Mouse (Mus musculus) kidney, embryonic 14.5 days (tissue): ENCODE measurements at regions not wholly inside any gene's neighbourhood (a gene's known extent, or its start where the extent isn't known, plus 50 kb on each side); places are given as distances from the start of the nearest gene placed in this dataset.

Source experiments
- ATAC-seq: fragments of 200-750 bp; cut with Nextera tagmentation; 2 replicates; pipeline ENCODE4 v1.8.0; 2017; ENCODE audit warnings: moderate number of reproducible peaks, mild to moderate bottlenecking, moderate TSS enrichment, moderate library complexity; ENCODE audit not compliant: low FRiP score, low TSS enrichment
- H3K27ac ChIP-seq: fragments of 300-500 bp; sonication (generic); 2 replicates; pipeline ENCODE4 v1.5.1; 2014; ENCODE audit warnings: low read depth, mild to moderate bottlenecking, low read length, moderate library complexity, mixed read lengths
- H3K27me3 ChIP-seq: fragments of 300-500 bp; sonication (generic); 2 replicates; pipeline ENCODE4 v1.6.1; 2014; ENCODE audit warnings: mild to moderate bottlenecking, low read length; ENCODE audit not compliant: control insufficient read depth, insufficient read depth
- H3K36me3 ChIP-seq: fragments of 300-500 bp; sonication (generic); 2 replicates; pipeline ENCODE4 v1.6.1; 2014; ENCODE audit warnings: low read length, mixed read lengths; ENCODE audit not compliant: control insufficient read depth, insufficient read depth
- H3K4me1 ChIP-seq: fragments of 300-500 bp; sonication (generic); 2 replicates; pipeline ENCODE4 v1.6.1; 2014; ENCODE audit warnings: low read length, mixed read lengths; ENCODE audit not compliant: control insufficient read depth, insufficient read depth
- H3K4me2 ChIP-seq: fragments of 300-500 bp; sonication (generic); replicated peaks from 2 replicates; pipeline ENCODE4 v1.6.1; 2014; ENCODE audit warnings: low read depth, mild to moderate bottlenecking, low read length
- H3K4me3 ChIP-seq: fragments of 300-500 bp; sonication (generic); 2 replicates; pipeline ENCODE4 v1.5.1; 2014; ENCODE audit warnings: mild to moderate bottlenecking, low read length
- H3K9ac ChIP-seq: fragments of 300-500 bp; sonication (generic); 2 replicates; pipeline ENCODE4 v1.6.1; 2014; ENCODE audit warnings: low read depth, mild to moderate bottlenecking, low read length, moderate library complexity
- H3K9me3 ChIP-seq: fragments of 300-500 bp; sonication (generic); 2 replicates; pipeline ENCODE4 v1.6.1; 2016; ENCODE audit warnings: low read length; ENCODE audit not compliant: control insufficient read depth
- WGBS: fragments of 180-500 bp; shearing (Covaris S2); extraction: QIAGEN DNeasy Blood & Tissue Kit; methylation state at CpG from one replicate; pipeline ENCODE4 v1.1.7; 2014; 5-methylcytosine and 5-hydroxymethylcytosine counted together

DNA sequence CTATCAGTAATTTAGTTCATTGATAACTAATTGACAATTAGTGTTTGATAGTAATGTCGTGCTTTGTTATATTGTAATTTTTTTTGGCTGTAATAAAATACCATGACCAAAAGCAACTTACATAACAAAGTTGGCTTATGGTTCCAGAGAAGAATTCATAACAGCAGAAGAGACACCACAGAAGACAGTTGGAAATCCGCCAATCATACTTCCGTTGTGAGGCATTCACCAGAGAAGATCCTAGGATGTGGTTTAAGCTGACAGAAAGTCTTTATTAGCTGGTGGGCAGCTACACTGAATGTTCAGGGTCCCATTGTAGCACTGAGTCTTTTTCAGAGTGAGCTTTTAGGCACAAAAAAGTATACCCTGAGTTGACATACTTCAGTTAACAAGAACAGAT lies 109.9 kb downstream of the Sec23a start:
- H3K4me1 ChIP-seq: no peaks in the 10 kb centered on the region
- no peaks in the 10 kb centered on the region for H3K36me3 ChIP-seq
- no peaks in the 10 kb centered on the region for H3K9me3 ChIP-seq
- no peaks in the 10 kb centered on the region for H3K27me3 ChIP-seq
- no peak for ATAC-seq
- WGBS: 95% methylated on average over 3 of the region's 3 CpGs
- H3K4me2 ChIP-seq: no peak overlapping the region
- H3K27ac ChIP-seq: no peak overlapping the region
- H3K9ac ChIP-seq: no peak overlapping the region
- no peak overlapping the region for H3K4me3 ChIP-seq

- Histone ChIP-seq H3K4me3 (no peak overlapping the region), H3K27me3 (no peaks in the 10 kb centered on the region), H3K4me2 (no peak overlapping the region), H3K36me3 (no peaks in the 10 kb centered on the region), H3K27ac (no peak overlapping the region), H3K4me1 (no peaks in the 10 kb centered on the region), H3K9me3 (no peaks in the 10 kb centered on the region), H3K9ac (no peak overlapping the region)
- WGBS: 75% methylated on average over 2 of the region's 2 CpGs
- ATAC-seq: no peak
These were observed 136.0 kb downstream of the Sec23a start for GRCm38 (mm10) chr12:58875808-58876207.

DNA sequence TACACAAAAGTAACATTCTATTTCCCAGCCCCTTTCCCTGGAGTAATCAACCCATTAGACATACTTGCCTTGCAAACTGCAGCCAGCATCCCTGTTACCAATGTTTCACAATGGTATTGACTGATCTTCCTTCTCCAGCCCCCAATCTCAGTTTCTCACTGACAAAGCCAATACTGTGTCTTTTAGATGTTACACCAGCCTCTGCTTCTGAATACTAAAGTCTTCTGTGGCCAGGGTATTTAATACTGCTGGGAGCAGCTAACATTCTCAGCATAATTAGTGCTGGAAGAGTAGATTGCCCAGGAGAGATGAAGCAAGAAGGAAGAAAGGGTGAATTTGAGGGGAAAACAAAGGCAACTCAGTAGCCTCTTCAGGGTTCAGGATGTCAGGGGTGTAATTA lies 139.4 kb downstream of the Sec23a start:
- no peak for ATAC-seq
- Histone ChIP-seq H3K36me3 (no peaks in the 10 kb centered on the region), H3K27ac (no peak overlapping the region), H3K9ac (no peak overlapping the region), H3K27me3 (no peaks in the 10 kb centered on the region), H3K4me1 (no peaks in the 10 kb centered on the region), H3K4me3 (no peak overlapping the region), H3K4me2 (no peak overlapping the region), H3K9me3 (no peaks in the 10 kb centered on the region)

DNA sequence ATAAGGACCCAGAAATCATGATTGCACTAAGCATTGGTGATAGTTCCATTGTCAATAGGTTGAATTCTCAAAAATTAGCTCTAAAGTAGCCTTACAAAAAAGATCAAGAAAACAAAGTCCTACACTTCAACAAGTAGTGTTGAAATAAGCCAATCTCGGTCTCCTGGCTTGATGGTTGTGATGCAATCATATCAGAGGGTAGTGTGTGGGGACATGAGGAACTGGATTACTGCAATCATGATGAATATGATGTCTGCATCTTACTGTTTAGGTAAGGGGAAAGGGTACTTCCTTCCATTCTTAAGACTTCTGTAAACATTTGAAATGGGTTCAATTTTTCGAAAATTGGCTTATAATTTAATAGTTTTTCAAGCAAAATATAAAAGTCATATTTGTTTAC lies 155.3 kb downstream of the Sec23a start:
- no peaks in the 10 kb centered on the region for H3K27me3 ChIP-seq
- ATAC-seq: no peak
- no peak overlapping the region for H3K4me3 ChIP-seq
- 73% methylated on average over 2 of the region's 2 CpGs for WGBS
- H3K27ac ChIP-seq: no peak overlapping the region
- H3K9ac ChIP-seq: no peak overlapping the region
- H3K4me2 ChIP-seq: no peak overlapping the region
- H3K4me1 ChIP-seq: no peaks in the 10 kb centered on the region
- no peaks in the 10 kb centered on the region for H3K36me3 ChIP-seq
- no peaks in the 10 kb centered on the region for H3K9me3 ChIP-seq

DNA sequence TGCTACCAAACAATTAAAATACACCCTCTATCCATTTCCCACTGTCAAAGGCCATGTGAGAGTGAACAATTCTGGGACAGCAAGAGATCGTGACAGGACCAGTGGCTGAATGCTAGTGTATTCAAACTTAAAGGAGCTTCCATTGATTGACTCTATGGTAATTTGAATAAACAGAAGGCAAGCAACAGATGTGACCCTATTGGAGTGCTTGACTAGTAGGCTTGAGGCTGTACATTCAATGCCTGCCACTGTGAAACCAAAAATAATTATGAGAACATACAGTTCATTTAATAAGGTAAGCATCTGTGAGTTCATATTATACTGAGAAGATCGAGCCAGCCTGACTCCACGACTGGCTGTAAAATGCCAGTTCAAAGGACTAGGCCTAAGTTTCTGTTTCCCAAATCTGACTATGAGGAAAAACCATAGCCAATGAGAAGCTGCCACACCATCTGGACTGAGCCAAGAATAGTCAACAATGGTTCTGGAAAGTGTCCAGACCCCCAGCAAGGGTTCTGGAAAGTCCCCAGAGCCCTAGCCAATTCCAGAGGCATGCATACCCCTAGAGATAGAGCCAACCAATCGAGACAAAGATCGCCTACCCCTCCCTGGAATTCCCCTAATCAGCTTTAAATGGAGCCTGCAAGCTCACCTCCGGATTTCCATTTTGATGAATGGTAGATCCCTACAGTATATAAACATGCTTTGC lies 160.0 kb downstream of the Sec23a start:
- H3K9ac ChIP-seq: no peak overlapping the region
- no peaks in the 10 kb centered on the region for H3K27me3 ChIP-seq
- no peak overlapping the region for H3K4me3 ChIP-seq
- H3K27ac ChIP-seq: no peak overlapping the region
- WGBS: 78% methylated on average over 6 of the region's 6 CpGs
- no peaks in the 10 kb centered on the region for H3K9me3 ChIP-seq
- H3K4me2 ChIP-seq: no peak overlapping the region
- H3K4me1 ChIP-seq: no peaks in the 10 kb centered on the region
- ATAC-seq: no peak
- no peaks in the 10 kb centered on the region for H3K36me3 ChIP-seq

DNA sequence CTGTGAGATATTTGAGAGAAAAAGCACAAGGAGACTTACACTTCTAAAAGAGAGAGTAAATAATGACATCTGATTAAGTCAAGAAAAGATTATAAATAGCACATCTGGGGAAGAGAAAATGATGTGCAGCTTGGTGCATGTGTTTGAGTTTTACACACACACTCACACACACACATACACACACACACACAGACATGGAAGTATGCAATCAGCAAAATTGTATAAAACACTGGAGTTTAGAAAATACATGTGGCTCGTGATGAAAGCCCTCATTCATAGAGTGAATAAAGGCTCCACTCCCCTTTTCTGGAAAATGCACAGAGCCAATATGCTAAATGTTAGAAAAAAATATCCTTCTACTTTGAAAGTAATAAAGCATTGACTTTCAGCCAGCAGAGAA lies 182.2 kb downstream of the Sec23a start:
- Histone ChIP-seq H3K4me1 (no peaks in the 10 kb centered on the region), H3K9ac (no peak overlapping the region), H3K36me3 (no peaks in the 10 kb centered on the region), H3K27ac (no peak overlapping the region), H3K9me3 (no peaks in the 10 kb centered on the region), H3K4me2 (no peak overlapping the region), H3K27me3 (no peaks in the 10 kb centered on the region), H3K4me3 (no peak overlapping the region)
- no peak for ATAC-seq
- WGBS: 88% methylated on average over 1 of the region's 1 CpGs

GRCm38 (mm10) chr12:58827864-58828263 lies 184.0 kb downstream of the Sec23a start:
- no peaks in the 10 kb centered on the region for H3K9me3 ChIP-seq
- H3K4me1 ChIP-seq: no peaks in the 10 kb centered on the region
- H3K27me3 ChIP-seq: no peaks in the 10 kb centered on the region
- H3K27ac ChIP-seq: no peak overlapping the region
- no peak for ATAC-seq
- no peaks in the 10 kb centered on the region for H3K36me3 ChIP-seq
- H3K4me2 ChIP-seq: no peak overlapping the region
- H3K4me3 ChIP-seq: no peak overlapping the region
- H3K9ac ChIP-seq: no peak overlapping the region

DNA sequence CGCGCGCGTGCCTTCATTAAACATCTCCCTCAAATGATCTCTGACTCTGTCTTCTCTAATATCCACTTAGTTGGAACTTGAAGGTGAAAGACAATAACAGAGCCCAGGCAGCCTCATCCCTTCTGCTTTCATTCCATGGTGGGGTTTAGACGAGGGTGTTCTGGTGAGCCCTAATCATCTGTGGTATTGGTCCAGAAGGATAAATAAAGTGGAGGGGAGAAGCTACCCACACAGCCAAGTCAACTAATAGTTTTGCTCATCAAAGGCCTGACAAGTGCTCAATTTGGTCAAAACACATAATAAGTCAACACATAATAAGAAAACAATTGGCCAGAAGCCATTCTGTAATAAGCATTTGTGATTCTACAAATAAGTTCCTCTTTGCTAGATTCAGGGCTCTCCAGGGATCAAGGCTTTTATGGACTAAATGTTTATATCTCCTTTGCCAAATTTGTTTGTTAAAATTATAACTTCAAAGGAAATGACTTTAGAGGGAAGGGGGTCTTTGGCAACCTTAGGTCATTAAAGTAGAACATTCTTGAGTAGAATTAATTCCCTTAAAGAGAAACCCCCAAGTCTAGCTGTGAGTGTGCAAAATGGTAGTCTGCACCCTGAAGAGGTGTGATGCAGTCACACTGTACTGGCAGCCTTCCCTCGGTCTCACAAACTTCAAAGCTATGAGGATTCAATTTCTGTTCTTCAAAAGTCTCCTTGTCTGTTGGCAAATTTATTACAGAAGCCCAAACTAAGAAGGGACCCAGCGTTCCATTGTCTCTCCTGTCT lies 186.5 kb downstream of the Sec23a start:
- 90% methylated on average over 7 of the region's 7 CpGs for WGBS
- Histone ChIP-seq H3K4me1 (no peaks in the 10 kb centered on the region), H3K9me3 (no peaks in the 10 kb centered on the region), H3K27ac (no peak overlapping the region), H3K4me3 (no peak overlapping the region), H3K9ac (no peak overlapping the region), H3K36me3 (no peaks in the 10 kb centered on the region), H3K27me3 (no peaks in the 10 kb centered on the region), H3K4me2 (no peak overlapping the region)
- ATAC-seq: no peak

DNA sequence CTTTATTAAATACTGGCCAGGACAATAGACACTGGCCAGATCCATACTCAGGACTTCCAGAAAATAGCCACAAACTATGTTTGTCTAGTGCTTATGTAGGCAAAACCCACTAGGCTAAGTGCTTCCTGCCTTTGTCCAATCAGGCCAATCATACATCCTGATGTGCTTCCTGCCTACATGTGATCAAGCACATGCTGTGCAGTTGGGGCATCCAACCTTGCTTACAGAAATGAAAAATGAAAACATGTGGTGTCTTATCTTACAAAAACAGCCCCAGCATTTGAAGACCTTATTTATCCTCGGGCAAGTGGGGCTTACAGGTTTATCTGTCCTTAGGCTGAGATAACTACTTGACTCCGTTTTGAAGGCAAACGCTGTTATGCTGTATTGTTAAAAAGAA lies 188.8 kb downstream of the Sec23a start:
- Histone ChIP-seq H3K4me2 (no peak overlapping the region), H3K27me3 (no peaks in the 10 kb centered on the region), H3K9me3 (no peaks in the 10 kb centered on the region), H3K9ac (no peak overlapping the region), H3K36me3 (no peaks in the 10 kb centered on the region), H3K27ac (no peak overlapping the region), H3K4me1 (no peaks in the 10 kb centered on the region), H3K4me3 (no peak overlapping the region)
- no peak for ATAC-seq
- WGBS: 74% methylated on average over 3 of the region's 3 CpGs
